Mouse (Mus musculus) lung, adult 2 months (tissue): Measurements from ENCODE around the gene Usp21.

Experiments used
- CTCF ChIP-seq: fragments of 200-500 bp; IDR thresholded peaks from 2 replicates; pipeline ENCODE4 v1.5.1; 2011; ENCODE audit warnings: mild to moderate bottlenecking, low read length, control low read depth; ENCODE audit not compliant: insufficient read depth
- POLR2A ChIP-seq: fragments of 200-500 bp; IDR thresholded peaks from 2 replicates; pipeline ENCODE4 v1.6.1; 2011; ENCODE audit warnings: low read depth, mild to moderate bottlenecking, control low read depth, low read length, borderline replicate concordance; ENCODE audit errors: extremely low read depth

DNA sequence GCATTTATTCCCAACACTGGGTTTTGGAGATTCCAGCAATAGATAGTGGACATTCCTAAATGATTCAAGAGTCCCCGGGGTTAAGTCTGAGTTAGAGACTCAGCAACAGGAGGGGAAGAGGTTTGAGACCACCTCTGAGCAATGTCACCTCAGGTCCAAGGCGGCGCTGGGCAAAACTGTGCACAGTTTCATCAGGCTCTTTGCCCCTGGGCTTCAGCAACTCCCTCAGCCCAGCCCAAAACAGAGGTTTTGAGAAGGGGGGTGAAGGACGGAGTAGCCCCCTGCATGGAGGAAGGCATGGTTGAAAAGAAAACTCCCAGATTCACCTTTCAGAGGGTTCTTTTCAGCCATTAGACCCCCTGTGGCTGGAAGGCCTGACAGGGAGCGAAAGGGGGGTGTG, 8.1 kb downstream of the Usp21 start:
- no peak for TF ChIP-seq CTCF
- no peak for TF ChIP-seq POLR2A
